Mouse (Mus musculus): ENCODE results near the gene Dtd1. TPM values are rescaled to one million over a fixed set of nuclear protein-coding genes. Genes with fewer than 3 reads are reported as not detected.

Dtd1 gene
- polyA plus RNA-seq, 2 experiments from 2014 or later = 77.6 to 83.2 TPM

- ATAC-seq = no peak
Measured at GRCm38 (mm10) chr2:144640101-144640500, 40.4 kb downstream of the Dtd1 start.

- ATAC-seq = no peak
Measured at GRCm38 (mm10) chr2:144641991-144642390, 42.3 kb downstream of the Dtd1 start.

GRCm38 (mm10) chr2:144646360-144646759, 46.7 kb downstream of the Dtd1 start:
- no peak for ATAC-seq

GRCm38 (mm10) chr2:144647151-144647550, 47.5 kb downstream of the Dtd1 start:
- no peak for ATAC-seq

GRCm38 (mm10) chr2:144649960-144650359, 50.3 kb downstream of the Dtd1 start:
- no peak for ATAC-seq

GRCm38 (mm10) chr2:144652841-144653240, 53.1 kb downstream of the Dtd1 start:
- ATAC-seq = no peak

GRCm38 (mm10) chr2:144655307-144655706, 55.6 kb downstream of the Dtd1 start:
- no peak for ATAC-seq

GRCm38 (mm10) chr2:144668507-144668906, 68.8 kb downstream of the Dtd1 start:
- no peak for ATAC-seq

GRCm38 (mm10) chr2:144670289-144670930, 70.7 kb downstream of the Dtd1 start:
- no peak for ATAC-seq

- ATAC-seq = no peak
Measured at GRCm38 (mm10) chr2:144672397-144672796, 72.7 kb downstream of the Dtd1 start.

GRCm38 (mm10) chr2:144676546-144677228, 77.0 kb downstream of the Dtd1 start:
- ATAC-seq = no peak

GRCm38 (mm10) chr2:144677229-144677571, 77.5 kb downstream of the Dtd1 start:
- ATAC-seq = no peak

- ATAC-seq = no peak
Measured at GRCm38 (mm10) chr2:144678779-144679178, 79.1 kb downstream of the Dtd1 start.

GRCm38 (mm10) chr2:144679394-144679793, 79.7 kb downstream of the Dtd1 start:
- ATAC-seq = no peak

- no peak for ATAC-seq
Measured at GRCm38 (mm10) chr2:144692219-144692732, 92.6 kb downstream of the Dtd1 start.

GRCm38 (mm10) chr2:144692777-144693176, 93.1 kb downstream of the Dtd1 start:
- ATAC-seq = no peak

- ATAC-seq = no peak
Measured at GRCm38 (mm10) chr2:144694923-144695322, 95.2 kb downstream of the Dtd1 start.

- ATAC-seq = no peak
Measured at GRCm38 (mm10) chr2:144698046-144698445, 98.3 kb downstream of the Dtd1 start.

GRCm38 (mm10) chr2:144700608-144701007, 100.9 kb downstream of the Dtd1 start:
- no peak for ATAC-seq

GRCm38 (mm10) chr2:144701415-144702149, 101.9 kb downstream of the Dtd1 start:
- ATAC-seq = no peak

GRCm38 (mm10) chr2:144709285-144709684, 109.6 kb downstream of the Dtd1 start:
- no peak for ATAC-seq

GRCm38 (mm10) chr2:144709704-144710103, 110.0 kb downstream of the Dtd1 start:
- no peak for ATAC-seq

GRCm38 (mm10) chr2:144714596-144714995, 114.9 kb downstream of the Dtd1 start:
- ATAC-seq = no peak

Data from CD4-positive, CD25-positive, alpha-beta regulatory T cell, adult 4 months (primary cell).